Mouse (Mus musculus) adipocyte (in vitro differentiated cells): ENCODE data around the gene Cul7.
A peak's percentile ranks its signal among the peaks of the same experiment; 100 is the strongest.

Experiments
- DNase-seq: peaks from one replicate; pipeline ENCODE4 v3.0.0-alpha.2; 2016; ENCODE audit warnings: low spot score

Gene Cul7

DNA sequence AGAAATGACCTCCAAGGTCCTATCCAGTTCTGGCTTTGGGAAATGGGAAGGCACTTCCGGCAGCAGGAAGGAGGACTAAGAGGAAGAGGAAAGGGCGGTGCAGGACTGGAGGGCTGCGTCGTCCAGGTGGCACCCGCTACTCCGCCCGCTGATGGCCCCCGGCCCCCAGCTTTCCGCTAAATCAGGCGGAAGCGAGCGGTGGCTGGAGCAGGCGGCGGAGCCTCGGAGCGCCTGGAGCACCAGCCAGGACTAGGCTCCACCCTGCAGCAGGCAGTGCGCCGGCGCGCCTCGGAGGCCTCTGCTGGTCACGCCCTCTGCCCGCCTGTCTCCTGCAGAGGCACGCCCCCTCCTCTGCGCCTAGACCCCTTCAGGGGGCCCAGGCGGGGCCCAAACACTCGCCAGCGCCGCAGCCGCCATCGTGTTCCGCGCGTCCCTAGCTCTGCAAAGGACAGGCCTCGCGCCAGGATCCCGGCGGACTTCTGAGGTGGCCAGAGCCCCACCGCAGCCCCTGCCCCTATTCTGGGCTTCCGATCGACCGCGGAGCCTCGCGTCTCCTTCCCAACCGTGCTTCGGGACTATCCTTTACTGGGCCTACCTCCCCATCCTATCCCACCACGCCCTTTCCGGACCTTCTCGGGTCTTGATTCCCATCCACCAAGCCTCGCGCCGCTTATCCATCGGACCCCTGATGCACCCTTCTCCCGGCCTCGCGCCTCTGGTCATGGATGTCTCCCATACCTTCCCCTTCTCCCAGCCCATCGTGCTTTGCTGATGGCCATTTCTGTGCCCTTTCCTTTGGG, at the start of gene Cul7:
Gene Cul7, plus strand, starts transcription at position 106 of the 800 bp plus-strand sequence.
- DNase-seq: peak; percentile 89

DNA sequence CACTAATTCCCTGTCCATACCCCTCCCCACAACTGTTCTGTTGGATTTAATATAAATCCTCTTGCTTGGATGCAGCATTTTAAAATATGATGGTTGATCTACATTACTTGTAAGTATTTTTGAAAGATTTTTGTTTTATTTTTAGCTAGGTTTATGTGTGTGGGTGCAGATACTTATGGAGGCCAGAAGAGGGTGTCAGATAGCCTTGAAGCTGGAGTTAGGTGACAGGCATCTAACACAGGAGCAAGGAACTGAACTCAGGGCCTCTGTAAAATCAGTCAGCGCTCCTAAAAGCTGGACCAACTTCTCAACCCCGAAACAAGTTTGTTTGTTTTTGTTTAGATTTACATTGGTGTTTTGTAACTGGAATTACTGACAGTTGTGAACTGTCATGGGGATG, 49.6 kb upstream of the Cul7 start:
- no peak for DNase-seq

DNA sequence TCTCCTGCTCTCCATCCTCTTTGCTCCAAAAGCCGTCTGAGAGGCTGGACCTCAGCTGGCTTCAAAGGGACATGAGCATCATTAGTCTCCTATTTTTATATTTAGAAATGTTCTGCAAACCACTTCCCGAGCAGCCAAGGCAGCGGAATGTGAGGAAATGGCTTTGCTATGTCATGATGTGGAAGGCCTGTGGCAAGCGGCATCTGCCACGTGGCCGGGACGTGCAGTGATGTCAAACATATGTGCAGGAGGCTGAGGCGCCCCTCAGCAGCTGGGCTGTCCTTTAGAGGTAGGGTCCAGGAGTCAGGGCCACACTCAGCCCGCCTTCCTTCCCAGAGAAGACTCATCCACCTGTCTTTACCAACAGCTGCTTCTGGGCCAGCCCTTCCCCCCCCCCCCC, 47.9 kb upstream of the Cul7 start:
- DNase-seq: no peak

DNA sequence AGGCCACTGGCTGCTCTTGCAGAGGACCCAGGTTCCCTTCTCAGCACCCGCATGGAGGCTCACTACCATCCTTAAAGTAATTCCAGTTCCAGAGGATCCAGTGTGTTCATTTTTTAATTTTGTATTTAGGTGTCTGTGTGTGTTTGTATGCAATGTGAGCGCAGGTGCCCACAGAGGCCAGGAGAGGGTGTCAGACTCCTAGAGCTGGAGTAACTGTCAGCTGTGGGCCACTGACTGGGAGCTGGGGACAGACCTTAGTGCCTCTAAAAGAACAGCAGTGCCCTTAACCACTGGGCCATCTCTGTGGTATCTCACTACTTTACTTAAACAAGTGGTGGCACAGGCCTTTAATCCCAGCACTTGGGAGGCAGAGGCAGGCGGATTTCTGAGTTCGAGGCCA, 46.9 kb upstream of the Cul7 start:
- no peak for DNase-seq

DNA sequence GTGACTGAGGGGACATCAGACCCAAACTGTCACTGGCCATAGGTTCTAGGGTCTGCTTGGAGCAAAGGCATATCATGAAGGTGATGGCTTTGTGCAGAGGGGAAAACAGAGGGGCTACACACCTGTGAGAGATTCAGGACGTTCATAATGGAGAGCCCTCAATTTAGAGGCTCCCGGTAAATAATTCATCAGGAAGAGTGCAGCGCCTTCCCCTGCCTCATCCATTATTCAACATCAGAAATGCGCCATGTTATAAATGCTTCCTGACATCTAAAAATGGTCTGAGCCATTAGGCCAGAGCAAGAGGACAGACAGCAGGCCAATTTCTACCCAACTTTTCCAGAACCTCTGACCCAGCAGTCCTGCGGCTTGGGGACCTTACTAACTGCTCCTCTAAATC, 45.0 kb upstream of the Cul7 start:
- DNase-seq: no peak

DNA sequence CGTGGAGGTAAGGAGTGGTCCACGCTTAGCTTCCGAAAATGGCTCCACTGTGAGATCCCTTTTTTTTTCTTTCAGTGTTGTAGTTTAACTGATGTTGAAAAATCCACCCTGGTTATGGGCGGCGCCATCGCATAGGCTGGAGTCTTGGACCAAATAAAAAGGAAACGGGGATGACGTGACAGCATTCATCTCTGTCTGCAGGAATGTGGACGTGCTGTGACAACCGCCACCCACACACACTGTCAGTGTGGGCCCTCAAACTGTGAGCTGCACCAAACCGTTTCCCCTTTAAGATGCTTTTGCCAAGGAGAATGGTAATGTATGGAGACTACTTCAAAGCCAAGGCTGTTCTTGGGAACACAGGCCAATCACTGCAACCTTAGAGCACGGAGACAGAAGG, 44.1 kb upstream of the Cul7 start:
- DNase-seq: no peak

DNA sequence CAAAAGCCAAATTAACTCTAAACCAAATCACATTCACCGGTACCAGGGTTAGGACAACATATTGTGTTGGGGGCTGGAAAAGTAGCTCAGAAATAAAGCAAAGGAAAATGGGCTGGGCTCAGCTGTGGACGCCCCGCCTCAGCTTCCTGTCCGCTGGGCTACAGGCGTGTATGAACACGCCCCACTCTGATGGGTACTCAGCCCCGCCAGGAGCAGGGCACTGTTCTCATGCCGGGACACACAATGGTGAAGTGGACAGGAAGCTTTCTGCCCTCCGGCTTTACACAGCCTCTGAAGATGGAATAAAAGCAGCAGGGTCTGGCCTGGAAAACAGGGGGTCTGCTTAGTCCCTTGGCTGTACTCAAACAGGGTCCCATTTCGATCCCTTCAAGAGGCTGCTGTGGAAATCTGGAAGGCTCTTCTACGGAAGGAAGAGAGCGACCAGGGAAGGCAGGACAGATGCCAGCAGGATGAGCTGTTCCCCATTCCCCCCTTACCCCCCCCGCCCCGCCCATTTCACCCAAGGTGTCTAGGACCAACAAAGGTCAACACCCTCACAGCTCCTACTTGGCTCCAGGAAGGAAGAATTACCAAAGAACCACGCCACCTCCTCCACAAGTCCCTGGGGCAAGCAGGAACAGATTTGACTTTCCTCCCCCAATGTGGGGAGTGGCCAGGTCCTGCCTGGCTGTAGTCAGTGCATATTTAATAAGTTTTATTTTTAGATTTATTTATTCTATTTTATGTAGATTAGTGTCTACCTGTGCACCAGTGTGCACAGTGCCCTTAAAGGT, 40.2 kb upstream of the Cul7 start:
- DNase-seq: peak; percentile 46

DNA sequence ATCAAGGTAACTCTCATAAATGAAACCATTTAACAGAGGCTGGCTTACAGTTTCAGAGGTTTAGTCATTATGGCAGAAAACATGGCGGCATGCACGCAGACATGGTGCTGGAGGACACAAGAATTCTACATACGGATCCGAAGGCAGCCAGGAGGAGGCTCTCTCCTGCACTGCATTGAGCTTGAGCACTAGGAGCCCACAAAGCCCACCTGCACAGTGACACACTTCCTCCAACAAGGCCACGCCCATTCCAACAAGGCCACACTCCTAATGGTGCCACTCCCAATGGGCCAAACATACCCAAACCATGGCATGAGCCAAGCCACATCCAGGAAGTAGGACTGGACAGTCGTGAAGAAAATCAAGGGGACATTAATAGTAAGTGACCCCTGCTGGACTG, 38.8 kb upstream of the Cul7 start:
- no peak for DNase-seq

DNA sequence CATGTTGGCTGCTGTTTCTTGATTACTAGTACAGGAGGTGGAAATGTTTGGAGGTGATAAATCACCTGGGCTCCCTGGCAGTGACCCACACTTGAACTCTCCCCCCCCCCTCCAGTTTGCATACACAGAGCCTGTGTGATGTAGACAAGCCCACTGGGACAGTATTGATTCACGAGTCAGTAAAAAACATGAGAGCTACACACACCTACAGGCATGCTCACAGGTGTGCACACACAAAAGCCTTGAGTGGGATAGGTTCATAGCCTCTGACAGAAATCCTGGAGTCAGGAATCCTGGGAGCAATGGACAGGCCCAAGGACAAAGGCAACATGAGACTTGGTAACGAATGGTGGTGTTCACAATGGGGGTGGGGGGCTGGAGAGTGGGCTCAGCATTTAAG, 37.9 kb upstream of the Cul7 start:
- no peak for DNase-seq

DNA sequence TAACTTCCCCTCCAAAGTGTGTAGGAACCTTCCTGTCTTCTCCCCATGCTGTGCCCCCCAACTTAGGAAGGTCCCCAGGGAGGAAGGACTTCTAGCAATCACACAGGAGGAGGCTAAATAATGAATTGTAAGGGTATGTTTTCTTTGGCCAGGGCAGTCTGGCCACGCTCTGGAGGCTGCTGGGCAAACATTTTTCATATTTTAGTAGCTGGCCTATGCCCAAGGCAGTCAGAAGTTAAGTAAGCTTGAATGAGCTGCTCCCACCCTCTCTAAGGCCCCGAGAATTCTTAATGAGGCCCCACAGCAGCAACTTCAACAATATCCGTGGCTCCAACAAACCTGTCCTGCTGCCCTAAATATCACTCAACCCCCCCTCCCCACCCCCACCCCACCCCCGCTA, 37.3 kb upstream of the Cul7 start:
- DNase-seq: peak; percentile 88

DNA sequence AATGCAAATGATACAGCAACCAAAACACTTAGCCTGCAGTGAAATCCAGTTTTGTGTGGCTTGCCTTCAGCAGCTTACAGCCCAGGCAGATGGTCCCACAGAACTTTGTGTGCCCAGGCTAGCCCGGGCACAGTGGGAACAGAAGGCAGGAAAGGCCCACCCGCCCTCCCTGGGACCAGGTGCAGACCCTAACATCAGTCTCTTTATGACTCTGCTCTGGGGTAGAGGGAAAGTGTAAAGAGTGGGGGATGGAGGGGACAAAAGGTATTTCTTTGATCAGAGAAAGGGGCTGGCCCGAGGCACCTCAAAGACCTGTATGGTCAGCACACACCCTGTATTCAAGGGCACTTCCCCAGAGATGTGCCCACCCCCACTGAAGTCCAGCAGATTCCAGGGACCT, 36.9 kb upstream of the Cul7 start:
- no peak for DNase-seq

DNA sequence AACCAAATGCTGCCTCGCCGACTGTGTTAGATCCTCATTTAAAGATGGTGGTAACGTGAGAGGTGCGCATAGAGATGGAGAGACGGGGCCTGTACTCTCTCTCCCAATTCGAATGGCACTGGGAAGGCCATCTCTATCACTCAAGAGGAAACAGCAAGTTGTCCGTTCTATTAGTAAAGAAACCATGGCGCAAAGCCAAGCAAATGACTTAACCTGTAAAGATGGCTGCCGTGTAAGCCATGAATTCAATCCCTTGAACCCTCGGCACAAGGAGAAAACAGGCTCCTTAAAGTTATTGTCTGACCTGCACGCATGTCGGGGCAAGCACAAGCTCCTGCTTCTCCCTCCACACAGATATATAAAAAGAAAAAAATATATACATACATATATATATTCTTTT, 32.3 kb upstream of the Cul7 start:
- no peak for DNase-seq

DNA sequence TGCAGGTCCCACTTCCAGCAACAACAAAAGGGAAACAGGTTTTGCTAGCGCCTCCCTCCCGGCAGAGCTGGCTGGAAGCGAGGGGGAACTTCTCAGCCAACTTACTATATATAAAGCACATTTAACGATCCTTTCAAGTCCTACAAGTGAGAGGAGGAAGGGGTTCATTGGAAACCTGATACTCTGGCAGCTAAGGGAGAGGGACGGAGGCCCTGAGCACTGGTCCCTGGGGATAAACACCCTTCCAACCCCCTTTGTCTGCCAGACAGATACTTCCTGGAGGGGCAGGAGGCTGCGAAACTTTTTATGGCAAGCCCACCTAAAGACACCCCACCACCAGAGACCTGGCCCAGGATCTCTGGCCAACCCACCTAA, 31.8 kb upstream of the Cul7 start:
- DNase-seq: no peak

DNA sequence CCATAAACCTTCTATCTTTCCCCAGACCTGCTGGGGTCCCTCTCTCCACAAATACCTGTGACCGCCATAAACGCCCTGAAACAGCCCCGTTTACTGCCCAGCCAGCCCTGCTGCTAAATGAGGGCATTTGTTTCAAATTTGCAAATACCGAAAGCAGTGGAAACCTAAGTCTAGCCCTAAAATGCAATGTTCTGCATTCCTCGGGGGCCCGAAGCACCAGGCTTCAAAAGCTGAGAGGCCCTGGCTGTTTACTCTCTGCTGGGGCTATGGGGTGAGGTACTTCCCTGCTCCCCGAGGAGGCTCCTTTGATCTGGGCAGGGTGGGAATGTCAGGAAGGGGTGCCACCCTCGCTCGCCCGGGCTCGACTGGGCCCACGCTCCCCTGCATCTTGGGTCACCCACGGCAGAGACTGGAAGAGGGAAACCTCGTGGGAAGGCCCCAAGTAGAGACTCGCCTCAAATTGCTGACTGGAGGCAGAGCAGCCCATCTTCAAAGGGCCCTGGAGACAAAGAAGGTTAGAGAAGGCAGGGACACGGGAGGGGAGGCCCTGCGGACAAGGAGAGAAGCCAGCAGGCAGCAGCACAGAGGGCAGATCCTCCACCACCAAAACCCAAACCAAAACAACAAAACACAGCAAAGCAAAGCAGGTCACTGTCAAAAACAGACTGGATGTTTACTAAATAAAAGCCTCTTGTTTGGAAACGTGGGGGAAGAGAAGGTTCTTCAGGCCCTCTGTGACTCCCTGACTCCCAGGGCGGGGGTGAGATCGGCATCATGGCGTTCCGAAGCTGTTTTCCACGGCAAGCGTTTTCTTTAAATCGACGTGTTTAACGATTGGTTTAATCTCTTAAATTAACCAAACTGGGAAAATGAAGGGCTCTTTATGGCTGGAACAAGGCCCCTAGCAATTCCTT, 31.1 kb upstream of the Cul7 start:
- DNase-seq: no peak

DNA sequence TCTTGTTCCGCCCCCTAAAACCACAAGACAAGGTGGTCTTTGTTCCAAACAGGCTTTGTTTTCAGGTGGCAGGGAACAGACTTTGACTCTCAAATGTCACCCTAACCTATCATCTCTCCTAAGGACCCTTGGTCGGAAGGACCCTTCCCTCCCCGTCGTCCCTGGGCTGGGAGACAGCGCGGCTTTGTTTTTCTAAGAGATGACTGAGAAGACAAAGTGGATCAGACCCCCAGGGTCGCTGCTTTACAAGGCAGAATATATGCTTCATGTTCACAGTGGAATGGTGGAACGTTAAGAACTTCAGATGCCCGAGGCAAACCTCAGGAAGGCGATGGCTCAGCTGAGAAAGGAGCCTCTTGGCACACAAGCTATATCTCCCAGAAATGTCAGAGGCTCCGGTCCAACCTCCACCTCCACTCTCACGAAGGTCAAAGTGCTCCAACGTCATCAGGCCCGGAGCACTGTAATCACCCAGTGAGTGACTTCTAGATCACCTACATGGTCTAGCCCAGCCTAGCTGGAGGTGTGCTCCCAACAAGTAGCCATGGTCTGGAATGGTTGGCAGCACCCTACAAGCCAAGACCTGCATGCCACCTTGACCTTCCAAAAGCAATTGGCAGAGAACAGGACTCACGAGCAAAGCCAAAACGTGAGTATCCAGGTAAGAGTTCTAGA, 30.3 kb upstream of the Cul7 start:
- no peak for DNase-seq

DNA sequence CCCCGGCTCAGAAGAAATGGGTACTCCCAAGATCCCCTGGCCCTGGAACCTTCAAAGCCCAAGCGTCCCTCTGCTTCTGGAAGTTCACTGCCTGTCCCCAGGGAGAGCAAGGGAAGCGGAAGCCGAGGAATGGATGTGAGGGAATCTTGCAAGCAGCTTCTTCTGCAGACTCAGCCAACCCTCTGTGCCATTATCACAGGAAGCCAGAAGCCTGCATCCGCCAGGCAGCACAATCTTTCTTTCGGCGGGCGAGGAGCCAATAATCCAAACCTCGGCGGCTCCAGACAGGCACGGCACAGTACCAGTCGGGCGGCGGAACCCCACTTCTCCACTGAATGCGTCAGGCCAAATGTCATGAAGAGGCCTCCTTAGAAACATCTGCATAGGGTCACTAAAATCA, 28.8 kb upstream of the Cul7 start:
- no peak for DNase-seq

DNA sequence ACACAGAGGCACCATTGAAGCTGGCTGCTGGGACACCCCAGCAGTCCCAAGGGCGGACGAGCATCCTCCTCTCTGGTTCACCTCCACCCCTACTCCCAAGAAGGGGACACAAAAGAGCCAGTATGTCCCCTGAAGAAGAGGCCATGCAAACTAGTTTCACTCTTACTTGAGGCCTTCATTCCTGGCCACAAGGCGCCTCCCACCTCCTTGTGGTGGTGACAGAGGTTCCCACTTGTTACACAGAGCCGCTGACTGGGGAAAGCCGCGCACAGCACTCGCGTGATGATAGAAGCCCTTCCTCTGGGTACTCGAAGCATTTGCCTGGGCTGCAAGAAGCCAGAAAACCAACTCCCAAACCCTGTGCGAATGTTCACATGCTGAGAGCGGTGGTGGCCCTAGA, 27.9 kb upstream of the Cul7 start:
- DNase-seq: no peak

DNA sequence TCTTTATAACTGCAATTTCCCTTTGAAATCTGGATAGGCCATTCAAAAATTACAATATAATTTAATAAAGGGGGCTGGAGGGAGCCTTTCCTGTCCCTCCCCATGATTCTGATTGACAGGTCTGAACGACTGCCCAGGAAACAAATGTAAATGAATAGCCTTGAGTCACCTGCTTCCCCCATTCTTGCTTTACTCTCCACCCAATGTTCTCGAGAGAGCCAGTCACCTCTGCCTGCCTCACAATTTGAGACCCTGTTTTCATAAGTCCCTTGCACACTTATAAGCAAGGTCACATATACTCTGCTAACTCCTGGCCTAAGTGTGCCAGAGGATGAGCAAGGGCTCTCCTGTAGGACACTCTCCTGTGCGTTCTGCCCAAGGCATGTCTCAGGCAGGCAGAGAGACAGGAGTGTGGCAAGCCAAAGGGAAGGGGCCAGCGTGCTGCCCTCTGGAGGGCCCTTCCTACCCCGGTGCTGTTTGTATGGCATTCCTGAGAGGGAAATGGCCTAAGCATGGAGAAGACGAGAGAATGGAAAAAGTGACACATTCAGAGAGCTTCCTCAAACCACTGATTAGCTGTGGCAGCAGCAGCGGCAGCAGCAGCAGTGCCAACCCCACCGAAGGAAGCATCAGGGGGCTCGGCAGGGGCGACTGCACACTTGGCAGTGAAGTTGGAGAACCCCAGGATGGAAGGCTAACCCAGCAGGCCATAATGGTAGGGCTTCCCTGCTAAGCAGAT, 26.1 kb upstream of the Cul7 start:
- DNase-seq: no peak

DNA sequence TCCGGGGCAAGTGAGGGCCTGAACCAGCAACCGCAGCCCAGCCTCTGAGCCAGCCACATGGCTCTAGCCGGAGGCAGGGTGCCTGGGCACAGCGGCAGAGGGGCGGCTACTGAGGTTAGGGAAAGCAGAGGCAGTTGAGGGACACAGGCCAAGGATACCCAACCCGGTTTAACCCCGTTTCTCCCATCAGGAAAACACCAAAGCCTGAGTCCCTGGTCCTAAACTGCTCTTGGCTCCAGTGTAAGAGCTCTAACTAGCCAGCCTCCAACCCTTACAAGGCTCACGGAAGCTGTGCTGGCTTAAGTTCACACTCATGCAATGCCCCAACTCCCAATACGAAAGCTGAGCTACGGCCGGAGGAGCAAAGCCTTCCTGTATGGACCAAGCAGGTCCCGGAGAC, 25.5 kb upstream of the Cul7 start:
- peak; percentile 55 for DNase-seq

DNA sequence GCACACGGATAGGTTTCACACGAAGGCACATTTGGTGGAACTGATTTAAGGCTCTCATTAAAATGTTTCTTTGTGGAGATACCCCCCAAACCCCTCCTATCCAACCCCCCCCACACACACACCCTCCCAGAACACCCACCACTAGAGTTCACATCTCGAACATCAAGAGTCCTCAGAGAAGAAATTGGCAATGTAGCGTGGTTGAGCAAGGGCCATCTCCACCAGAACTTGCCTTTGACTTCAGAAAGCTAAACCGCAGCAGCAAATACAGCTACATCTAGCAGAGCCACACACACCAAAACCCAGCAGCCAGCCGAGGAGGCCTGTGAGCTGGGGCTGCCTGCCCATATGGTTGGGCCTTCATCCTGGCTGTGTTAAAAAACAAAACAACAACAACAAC, 22.7 kb upstream of the Cul7 start:
- DNase-seq: no peak

DNA sequence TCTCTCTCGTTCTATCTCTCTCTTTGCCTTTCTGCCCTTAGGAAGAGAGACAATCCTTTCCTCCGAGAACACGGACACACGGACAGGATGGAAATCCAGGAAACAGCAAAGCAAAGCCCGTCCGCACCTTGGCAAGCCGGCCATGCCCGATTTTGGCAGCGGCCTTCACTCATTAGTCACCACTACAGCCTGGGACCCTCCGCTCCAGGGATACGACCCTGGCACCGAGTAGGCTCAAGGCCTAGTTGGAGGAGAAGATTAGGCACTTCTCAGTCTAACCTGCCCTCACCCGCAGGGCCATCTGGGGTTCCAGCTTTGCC, 21.7 kb upstream of the Cul7 start:
- DNase-seq: no peak
